Mouse (Mus musculus): Measurements from ENCODE around the gene Xrcc4.

GRCm38 (mm10) chr13:89827838-89828237 lies 261.6 kb downstream of the Xrcc4 start:
- TF ChIP-seq CTCF (IDR thresholded peaks at IDR 0.05; ENCODE audit: low read depth, low read length) (no peak), GATA2 (IDR thresholded peaks at IDR 0.05; ENCODE audit: borderline replicate concordance, low read depth, low read length) (no peak)

All from G1E (cell line).